Mouse (Mus musculus): ENCODE data around the gene Fkbp14.

Fkbp14 gene

GRCm38 (mm10) chr6:54549311-54549710 lies 47.8 kb downstream of the Fkbp14 start:
- no peak for DNase-seq (ENCODE audit: inconsistent age in 2 of 2, low spot score in 1 of 2)

GRCm38 (mm10) chr6:54548314-54549019 lies 48.6 kb downstream of the Fkbp14 start:
- no peak for DNase-seq (ENCODE audit: inconsistent age in 2 of 2, low spot score in 1 of 2)

- no peak for DNase-seq (ENCODE audit: inconsistent age in 2 of 2, low spot score in 1 of 2)
These were observed 53.5 kb downstream of the Fkbp14 start for GRCm38 (mm10) chr6:54543646-54544045.

- no peak for DNase-seq (ENCODE audit: inconsistent age in 2 of 2, low spot score in 1 of 2)
These were observed 54.3 kb downstream of the Fkbp14 start for GRCm38 (mm10) chr6:54542836-54543235.

GRCm38 (mm10) chr6:54540252-54540887 lies 56.7 kb downstream of the Fkbp14 start:
- DNase-seq (ENCODE audit: inconsistent age in 2 of 2, low spot score in 1 of 2): peak; percentile 90 to 96

GRCm38 (mm10) chr6:54539396-54539795 lies 57.7 kb downstream of the Fkbp14 start:
- DNase-seq (ENCODE audit: inconsistent age in 2 of 2, low spot score in 1 of 2): no peak

GRCm38 (mm10) chr6:54538773-54539173 lies 58.3 kb downstream of the Fkbp14 start:
- DNase-seq (ENCODE audit: inconsistent age in 2 of 2, low spot score in 1 of 2): no peak

- DNase-seq (ENCODE audit: inconsistent age in 2 of 2, low spot score in 1 of 2): no peak
These were observed 60.1 kb downstream of the Fkbp14 start for GRCm38 (mm10) chr6:54537053-54537452.

GRCm38 (mm10) chr6:54535485-54535884 lies 61.6 kb downstream of the Fkbp14 start:
- DNase-seq (ENCODE audit: inconsistent age in 2 of 2, low spot score in 1 of 2): peak in 1 of 2 experiments; percentile 74

GRCm38 (mm10) chr6:54531048-54531481 lies 66.0 kb downstream of the Fkbp14 start:
- DNase-seq (ENCODE audit: inconsistent age in 2 of 2, low spot score in 1 of 2): no peak

GRCm38 (mm10) chr6:54530182-54530581 lies 66.9 kb downstream of the Fkbp14 start:
- DNase-seq (ENCODE audit: inconsistent age in 2 of 2, low spot score in 1 of 2): no peak

GRCm38 (mm10) chr6:54528666-54529065 lies 68.4 kb downstream of the Fkbp14 start:
- peak in 1 of 2 experiments; percentile 54 for DNase-seq (ENCODE audit: inconsistent age in 2 of 2, low spot score in 1 of 2)

Data from adrenal gland, adult (tissue).